Mouse (Mus musculus) monocyte, adult 59 days (primary cell): ENCODE data around the gene Gimap9. TPM values are rescaled to one million over a fixed set of nuclear protein-coding genes. Genes with fewer than 3 reads are reported as not detected.

Experiments
- total RNA-seq, 2 experiments: library from RNA; stranded (reverse); gene quantifications; one replicate each; pipeline ENCODE4 v1.2.4; 2023

Gimap9 gene
- total RNA-seq, result 1 to 10 TPM in 1 of 2 experiments, under 1 TPM in 1; 1.00 to 1.4 TPM

GRCm38 (mm10) chr6:48675931-48676859 lies at the start of gene Gimap9:
Gimap9 (plus strand) TSS chr6:48676129.

GRCm38 (mm10) chr6:48626464-48626863 lies 49.5 kb upstream of the Gimap9 start, which contains the start of gene AI854703:
AI854703 (plus strand) TSS chr6:48626764.

GRCm38 (mm10) chr6:48646995-48647394 lies 28.9 kb upstream of the Gimap9 start, which contains the start of gene Gimap8:
Gimap8 (plus strand) TSS chr6:48647234.

GRCm38 (mm10) chr6:48684319-48684718 lies 8.4 kb downstream of the Gimap9 start, which contains the start of gene Gimap4:
Gimap4 (plus strand) TSS chr6:48684549.

GRCm38 (mm10) chr6:48718455-48718854 lies 42.5 kb downstream of the Gimap9 start, which contains the start of the genes Gm28053 and Gimap7:
Gm28053 (plus strand) TSS chr6:48718607.
Gimap7 (plus strand) TSS chr6:48718621.

Other genes starting within 250 kb of the Gimap9 start
- gene Zfp467, start 230.3 kb upstream of the Gimap9 start, total RNA-seq, result 10 to 100 TPM; 49.1 to 56.8 TPM
- gene Sspo, start 227.9 kb upstream of the Gimap9 start, total RNA-seq, result under 1 TPM; 0.52 TPM
- gene Atp6v0e2, start 138.5 kb upstream of the Gimap9 start, total RNA-seq, result 1 to 10 TPM; 1.4 to 2.6 TPM
- 10 to 100 TPM; 53.5 to 56.8 TPM for gene Lrrc61, start 121.3 kb upstream of the Gimap9 start, total RNA-seq
- gene Rarres2, start 103.3 kb upstream of the Gimap9 start, total RNA-seq, result 1 to 10 TPM; 1.7 to 2.6 TPM
- not detected for gene Gm45021, start 86.5 kb upstream of the Gimap9 start, total RNA-seq
- gene Repin1, start 82.2 kb upstream of the Gimap9 start, total RNA-seq, result 1 to 10 TPM; 8.3 to 9.3 TPM
- gene Gm44965, start 82.2 kb upstream of the Gimap9 start, total RNA-seq, result not detected
- gene Zfp775, start 74.1 kb upstream of the Gimap9 start, total RNA-seq, result 1 to 10 TPM; 2.7 to 3.6 TPM
- gene AI854703, start 49.4 kb upstream of the Gimap9 start, total RNA-seq, result not detected
- gene Gimap8, start 28.9 kb upstream of the Gimap9 start, total RNA-seq, result under 1 TPM; 0.39 to 0.89 TPM
- gene Gimap4, start 8.4 kb downstream of the Gimap9 start, total RNA-seq, result 1 to 10 TPM in 1 of 2 experiments, under 1 TPM in 1; 0.82 to 2.7 TPM
- 1 to 10 TPM; 8.3 to 9.2 TPM for gene Gimap6, start 32.1 kb downstream of the Gimap9 start, total RNA-seq
- gene Gm28053, start 42.5 kb downstream of the Gimap9 start, total RNA-seq, result not detected
- not detected for gene Gimap7, start 42.5 kb downstream of the Gimap9 start, total RNA-seq
- gene Gimap1, start 62.9 kb downstream of the Gimap9 start, total RNA-seq, result 1 to 10 TPM; 1.1 to 1.6 TPM
- 1 to 10 TPM in 1 of 2 experiments, under 1 TPM in 1; 0.46 to 1.2 TPM for gene Gimap5, start 70.1 kb downstream of the Gimap9 start, total RNA-seq
- gene Gimap3, start 94.7 kb downstream of the Gimap9 start, total RNA-seq, result 1 to 10 TPM in 1 of 2 experiments, under 1 TPM in 1; 1.00 to 1.8 TPM
- 10 to 100 TPM; 72.6 to 75.1 TPM for gene Tmem176a, start 164.8 kb downstream of the Gimap9 start, total RNA-seq
- 100 to 1,000 TPM; 215 to 221 TPM for gene Tmem176b, start 165.4 kb downstream of the Gimap9 start, total RNA-seq
- gene Aoc1, start 196.8 kb downstream of the Gimap9 start, total RNA-seq, result not detected